Mouse (Mus musculus) left cerebral cortex, postnatal 4 days (tissue): Measurements from ENCODE around the gene Ttll5. TPM values are rescaled to one million over a fixed set of nuclear protein-coding genes. Genes with fewer than 3 reads are reported as not detected.

ENCODE experiments used
- DNase-seq: peaks from one replicate; pipeline ENCODE4 v3.0.0-alpha.2; 2022
- intact Hi-C: fragments of 180-260 bp; cut with DNase I; formaldehyde crosslinking; loops from one replicate; pipeline ENCODE4 v1.15.1; 2025
- total RNA-seq, 2 experiments: library from RNA; stranded (reverse); gene quantifications; 2 replicates each; pipeline ENCODE4 v1.2.3; 2021

Ttll5 gene
- 10 to 100 TPM; 30.4 to 36.7 TPM for total RNA-seq

- DNase-seq, result peak; percentile 96
- intact Hi-C loops, result no loop called here
These were observed at the start of gene Ttll5, which contains the start of gene Erg28 for GRCm38 (mm10) chr12:85824438-85825264. Ttll5 (plus strand) TSS chr12:85824659. Erg28 (minus strand) TSS chr12:85824550.

GRCm38 (mm10) chr12:85778962-85779361, 45.5 kb upstream of the Ttll5 start:
- no peak for DNase-seq
- intact Hi-C loops, result no loop called here

DNA sequence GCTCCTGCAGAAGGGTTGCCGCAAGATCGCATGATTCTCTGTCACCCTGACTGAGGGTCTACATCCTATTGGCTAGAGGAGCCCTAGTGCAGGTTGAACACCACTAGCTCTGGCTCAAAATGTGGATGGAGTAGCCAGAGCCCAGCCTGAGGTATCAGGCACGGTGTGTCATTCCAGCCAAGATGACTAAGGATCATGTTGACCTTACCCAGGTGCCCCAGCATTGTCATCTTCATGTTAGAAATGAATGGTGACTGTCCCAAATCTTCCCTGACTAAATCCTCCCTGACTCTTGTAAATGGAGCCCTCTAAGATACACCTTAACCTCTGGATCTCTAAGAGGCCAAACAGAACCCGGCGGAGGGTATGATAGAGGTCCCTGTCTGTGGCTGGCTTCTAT, 44.8 kb upstream of the Ttll5 start:
- no peak for DNase-seq
- intact Hi-C loops, result no loop called here

- DNase-seq, result no peak
- intact Hi-C loops, result no loop called here
These were observed 42.9 kb upstream of the Ttll5 start for GRCm38 (mm10) chr12:85781606-85782005.

GRCm38 (mm10) chr12:85784916-85785815, 39.3 kb upstream of the Ttll5 start:
- intact Hi-C loops, result no loop called here
- DNase-seq, result no peak

DNA sequence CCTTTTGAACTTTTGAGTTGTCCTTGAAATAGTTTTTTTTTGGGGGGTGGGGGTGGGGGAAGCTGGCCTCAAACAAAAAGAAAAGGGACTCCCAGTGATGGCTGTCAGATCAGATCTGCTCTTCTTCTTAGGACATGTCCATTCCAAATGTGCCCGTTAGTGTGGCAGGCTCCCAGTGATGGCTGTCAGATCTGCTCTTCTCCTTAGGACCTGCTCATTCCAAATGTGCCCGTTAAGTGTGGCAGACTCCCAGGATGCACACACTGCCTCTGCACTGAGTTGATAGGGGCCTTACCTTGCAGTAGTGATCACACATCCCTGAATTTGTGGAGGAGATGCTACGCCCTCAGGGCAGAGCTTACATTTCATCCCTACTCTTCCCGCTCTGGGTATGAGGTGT, 32.3 kb upstream of the Ttll5 start:
- no peak for DNase-seq
- intact Hi-C loops, result no loop called here

DNA sequence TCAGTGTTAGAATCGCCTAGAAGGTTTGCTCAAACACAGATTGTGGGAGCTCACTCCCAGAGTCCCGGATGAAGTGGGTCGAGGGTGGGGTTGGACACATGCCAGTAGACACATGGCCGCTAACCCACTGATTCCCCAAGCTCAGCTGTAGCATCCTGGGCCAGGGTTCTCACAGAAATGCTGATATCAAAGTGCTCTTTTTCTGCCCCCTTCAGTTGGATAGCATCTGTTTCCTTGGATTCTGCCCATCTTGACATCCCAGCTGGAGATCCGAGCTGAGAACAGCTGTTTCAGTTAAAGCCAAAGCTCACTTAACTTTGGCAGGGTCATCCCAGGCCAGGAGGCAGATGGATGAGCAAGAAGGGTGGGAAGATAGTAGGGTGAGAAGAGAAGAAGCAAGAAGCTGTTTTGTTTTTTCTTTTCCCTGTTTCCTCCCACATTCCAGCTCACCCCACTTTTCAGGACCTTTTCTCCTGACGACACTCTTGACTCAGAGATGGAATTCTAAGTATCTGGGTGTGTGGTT, 31.6 kb upstream of the Ttll5 start:
- peak; percentile 83 for DNase-seq
- intact Hi-C loops, result no loop called here

- no peak for DNase-seq
- intact Hi-C loops, result no loop called here
These were observed 30.4 kb upstream of the Ttll5 start for GRCm38 (mm10) chr12:85794094-85794493.

DNA sequence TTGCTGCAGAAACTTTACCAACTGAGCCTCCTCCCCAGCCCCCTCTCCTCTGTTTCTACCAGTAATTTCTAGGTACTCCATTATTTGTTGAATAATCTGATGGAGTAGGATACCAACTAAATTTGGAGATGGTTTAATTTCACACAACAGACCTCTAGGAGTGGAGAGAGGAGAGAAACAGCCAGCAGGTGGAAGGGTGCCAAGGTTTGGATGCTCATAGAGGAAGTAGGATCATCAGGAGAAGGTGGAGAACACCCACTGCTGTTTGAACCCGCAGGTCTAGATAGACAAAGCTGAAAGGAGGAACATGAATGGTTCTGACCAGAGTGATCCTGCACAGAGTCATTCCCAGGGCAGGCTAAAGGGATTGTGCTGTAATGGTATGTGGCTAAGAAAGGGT, 28.9 kb upstream of the Ttll5 start:
- no peak for DNase-seq
- intact Hi-C loops, result no loop called here

GRCm38 (mm10) chr12:85800031-85800430, 24.4 kb upstream of the Ttll5 start:
- DNase-seq, result peak; percentile 51
- intact Hi-C loops, result no loop called here

DNA sequence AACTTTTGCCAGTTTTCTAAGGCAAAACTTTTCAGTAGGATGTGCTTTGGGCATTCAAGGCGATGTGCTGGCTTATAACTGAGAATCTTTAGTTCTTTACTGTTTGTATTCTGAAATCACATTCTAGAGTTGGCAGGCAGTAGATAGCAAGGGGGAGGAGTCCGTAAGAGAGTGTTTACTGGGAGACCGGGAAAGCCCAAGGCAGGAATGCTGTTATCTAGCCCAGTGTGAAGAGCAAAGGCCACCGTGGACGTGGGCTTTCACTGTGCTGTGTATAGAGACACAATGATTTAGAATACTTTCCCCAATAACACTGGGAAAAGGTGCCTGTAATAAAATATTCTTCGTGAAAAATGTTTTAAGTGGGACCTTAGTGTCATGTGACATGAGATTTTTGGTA, 14.7 kb upstream of the Ttll5 start:
- no peak for DNase-seq
- intact Hi-C loops, result loop anchor here (10.0 kb wide), 1 partner anchor 315 kb away; no protein-coding TSS in a partner anchor

- intact Hi-C loops, result loop anchor here (10.0 kb wide), 1 partner anchor 316 kb away; no protein-coding TSS in a partner anchor
- peak; percentile 25 for DNase-seq
These were observed 13.5 kb upstream of the Ttll5 start for GRCm38 (mm10) chr12:85810959-85811358.

GRCm38 (mm10) chr12:85811676-85812075, 12.8 kb upstream of the Ttll5 start:
- DNase-seq, result no peak
- intact Hi-C loops, result loop anchor here (10.0 kb wide), 1 partner anchor 317 kb away; no protein-coding TSS in a partner anchor

DNA sequence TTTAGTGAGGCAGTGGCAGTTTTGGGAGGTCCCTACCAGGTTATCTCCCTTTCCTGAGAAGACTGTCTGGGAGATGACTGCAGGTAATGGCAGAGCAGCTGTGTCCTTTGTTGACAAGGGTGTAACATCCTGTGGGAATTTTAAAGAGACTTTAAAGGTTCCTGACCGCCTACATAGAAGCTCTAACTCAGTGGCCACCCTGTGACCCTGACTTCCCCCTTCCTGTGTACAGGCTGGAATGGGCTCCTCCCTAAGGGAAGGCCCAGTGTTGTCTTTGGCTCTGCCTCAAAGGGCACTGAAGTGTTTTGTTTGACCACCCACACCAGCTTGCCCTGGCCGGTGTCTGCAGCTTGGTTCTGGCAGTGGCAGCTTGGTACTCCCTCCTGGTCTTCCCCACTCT, 10.9 kb upstream of the Ttll5 start:
- no peak for DNase-seq
- intact Hi-C loops, result loop anchor here (10.0 kb wide), 1 partner anchor 319 kb away; no protein-coding TSS in a partner anchor

- no peak for DNase-seq
- intact Hi-C loops, result no loop called here
These were observed 2.4 kb upstream of the Ttll5 start for GRCm38 (mm10) chr12:85822051-85822450.

- intact Hi-C loops, result no loop called here
- no peak for DNase-seq
These were observed 902 bp downstream of the Ttll5 start for GRCm38 (mm10) chr12:85825361-85825760.

DNA sequence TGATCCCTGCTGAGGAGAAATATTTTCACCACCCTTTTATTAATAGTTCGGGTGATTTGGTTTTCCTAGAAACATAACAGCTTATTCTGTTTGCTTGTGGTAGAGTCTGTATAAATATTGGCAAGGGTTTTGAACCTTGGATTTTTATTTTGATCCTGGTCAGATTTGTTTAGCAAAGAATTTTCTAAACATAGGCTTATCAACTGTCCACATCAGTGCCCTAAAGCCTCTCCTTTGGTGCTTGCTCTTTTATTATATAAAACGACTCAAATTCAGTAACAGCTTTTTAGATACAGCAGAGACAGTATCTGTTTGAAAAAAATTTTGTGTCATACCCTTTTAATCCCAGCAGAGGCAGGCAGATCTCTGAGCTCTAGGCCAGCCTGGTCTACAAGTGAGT, 1.4 kb downstream of the Ttll5 start:
- DNase-seq, result no peak
- intact Hi-C loops, result no loop called here

DNA sequence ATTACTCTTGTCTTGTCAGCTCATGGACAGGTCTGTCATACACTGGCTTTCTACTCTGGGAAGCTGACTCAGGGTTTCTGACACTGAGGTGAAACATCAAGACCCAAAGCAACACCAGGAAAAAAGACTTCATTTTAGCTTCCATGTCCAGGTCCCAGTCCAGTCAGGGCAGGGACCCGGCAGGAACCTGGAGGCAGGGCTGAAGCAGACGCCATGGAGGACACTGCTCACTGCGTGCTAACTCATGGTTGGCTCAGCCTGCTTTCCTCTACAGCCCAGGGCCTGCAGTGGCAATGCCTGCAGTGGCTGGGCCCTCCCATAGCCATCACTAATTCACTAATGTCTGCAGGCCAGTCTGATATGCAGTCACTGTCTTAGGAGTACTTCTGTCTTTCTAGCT, 4.4 kb downstream of the Ttll5 start:
- no peak for DNase-seq
- intact Hi-C loops, result no loop called here

DNA sequence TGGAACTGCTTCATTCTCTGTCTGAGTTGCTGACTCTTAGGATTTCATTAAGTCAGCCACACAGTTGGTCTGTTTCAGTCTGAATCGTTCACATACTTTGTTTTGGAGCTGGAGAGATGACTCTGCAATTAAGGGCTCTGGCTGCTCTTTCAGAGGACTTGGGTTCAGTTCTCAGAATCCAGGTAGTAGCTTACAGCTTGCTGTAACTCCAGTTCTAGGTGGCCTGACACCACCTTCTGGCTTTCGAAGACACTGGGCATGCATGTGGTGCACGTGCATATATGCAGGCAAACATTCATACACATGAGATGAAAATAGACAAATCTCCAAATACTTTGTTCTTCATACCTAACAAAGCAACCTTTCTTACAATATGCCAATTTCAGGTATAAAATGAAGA, 5.4 kb downstream of the Ttll5 start:
- intact Hi-C loops, result no loop called here
- DNase-seq, result no peak

GRCm38 (mm10) chr12:85830691-85831090, 6.2 kb downstream of the Ttll5 start:
- peak; percentile 23 for DNase-seq
- intact Hi-C loops, result no loop called here

- no peak for DNase-seq
- intact Hi-C loops, result no loop called here
These were observed 10.1 kb downstream of the Ttll5 start for GRCm38 (mm10) chr12:85834543-85834942.
